Mouse (Mus musculus) heart, postnatal 0 days (tissue): ENCODE measurements around the gene Dock1. TPM values are rescaled to one million over a fixed set of nuclear protein-coding genes. Genes with fewer than 3 reads are reported as not detected.
A peak's percentile ranks its signal among the peaks of the same experiment; 100 is the strongest.

Experiments used
- ATAC-seq: fragments of 200-750 bp; cut with Nextera tagmentation; 2 replicates; pipeline ENCODE4 v1.8.0; 2017; ENCODE audit warnings: low read depth, moderate number of reproducible peaks, moderate library complexity; ENCODE audit not compliant: insufficient read depth
- DNase-seq: peaks from one replicate; pipeline ENCODE4 v3.0.0-alpha.2; 2016; ENCODE audit warnings: low spot score
- H3K27ac ChIP-seq: fragments of 300-500 bp; sonication (generic); 2 replicates; pipeline ENCODE4 v1.5.1; 2014; ENCODE audit warnings: low read depth, mild to moderate bottlenecking
- H3K27me3 ChIP-seq: fragments of 300-500 bp; sonication (generic); 2 replicates; pipeline ENCODE4 v1.6.1; 2014; ENCODE audit warnings: low read length, mixed read lengths; ENCODE audit not compliant: control insufficient read depth, insufficient read depth
- H3K36me3 ChIP-seq: fragments of 300-500 bp; sonication (generic); replicated peaks from 2 replicates; pipeline ENCODE4 v1.6.1; 2014; ENCODE audit warnings: low read length, mixed read lengths; ENCODE audit not compliant: control insufficient read depth, insufficient read depth
- H3K4me1 ChIP-seq: fragments of 300-500 bp; sonication (generic); 2 replicates; pipeline ENCODE4 v1.6.1; 2014; ENCODE audit warnings: antibody characterized with exemption; ENCODE audit not compliant: control insufficient read depth, insufficient read depth
- H3K4me2 ChIP-seq: fragments of 300-500 bp; sonication (generic); 2 replicates; pipeline ENCODE4 v1.6.1; 2014; ENCODE audit warnings: low read depth, mild to moderate bottlenecking, low read length, moderate library complexity
- H3K4me3 ChIP-seq: fragments of 300-500 bp; sonication (generic); 2 replicates; pipeline ENCODE4 v1.5.1; 2014; ENCODE audit warnings: low read depth, low read length
- H3K9ac ChIP-seq: fragments of 300-500 bp; sonication (generic); replicated peaks from 2 replicates; pipeline ENCODE4 v1.6.1; 2014; ENCODE audit warnings: low read depth, low read length, mixed read lengths
- H3K9me3 ChIP-seq: fragments of 300-500 bp; sonication (generic); replicated peaks from 2 replicates; pipeline ENCODE4 v1.6.1; 2016; ENCODE audit warnings: low read length; ENCODE audit not compliant: control insufficient read depth
- CTCF ChIP-seq: IDR thresholded peaks from 2 replicates; pipeline ENCODE4 v1.5.1; 2016; ENCODE audit warnings: antibody characterized with exemption, control low read depth, low read depth
- EP300 ChIP-seq: IDR thresholded peaks from 2 replicates; pipeline ENCODE4 v1.6.1; 2016; ENCODE audit warnings: antibody characterized with exemption, low read depth
- WGBS: fragments of 180-500 bp; shearing (Covaris S2); extraction: QIAGEN DNeasy Blood & Tissue Kit; methylation state at CpG from one replicate; pipeline ENCODE4 v1.1.7; 2014; 5-methylcytosine and 5-hydroxymethylcytosine counted together
- polyA plus RNA-seq: library from polyadenylated mRNA; unstranded; fragments of >200 nt; fragmentation: Nextera tagmentation; extraction: Ambion mirVana; gene quantifications from 2 replicates; pipeline ENCODE4 v1.2.1, GENCODE M21; 2015
- total RNA-seq: library from RNA; depleted of rRNA; stranded (reverse); fragments of >200 nt; gene quantifications from 2 replicates; pipeline ENCODE4 v1.2.3, GENCODE M21; 2014; ENCODE audit warnings: low replicate concordance

Gene Dock1
- total and polyA plus RNA-seq, 2 experiments from 2014 or later: 9.7 to 15.2 TPM

- ATAC-seq: no peak
- DNase-seq: no peak
These were observed 11.5 kb downstream of the Dock1 start for GRCm38 (mm10) chr7:134681729-134682527.

GRCm38 (mm10) chr7:134688332-134688731, 17.9 kb downstream of the Dock1 start:
- WGBS: 87% methylated on average over 6 of the region's 6 CpGs
- no peaks in the 10 kb centered on the region for H3K27me3 ChIP-seq
- TF ChIP-seq EP300: no peak
- TF ChIP-seq CTCF: no peak
- H3K9ac ChIP-seq: no peak overlapping the region
- no peak overlapping the region for H3K4me2 ChIP-seq
- no peaks in the 10 kb centered on the region for H3K36me3 ChIP-seq
- H3K4me3 ChIP-seq: no peak overlapping the region
- H3K4me1 ChIP-seq: no peaks in the 10 kb centered on the region
- DNase-seq (no peak), ATAC-seq (no peak)
- H3K9me3 ChIP-seq: no peaks in the 10 kb centered on the region
- H3K27ac ChIP-seq: no peak overlapping the region

More at GRCm38 (mm10) chr7:134681729-134682527, 11.5 kb downstream of the Dock1 start:
- Histone ChIP-seq H3K4me1 (peaks cover 9% of the 10 kb centered on the region; the same call in 1 of the 2 replicates), H3K27ac (0 out of 2 replicates have a peak overlapping the region, but pooled peaks have one; percentile 6), H3K4me2 (no peak overlapping the region), H3K36me3 (no peaks in the 10 kb centered on the region), H3K27me3 (no peaks in the 10 kb centered on the region), H3K4me3 (no peak overlapping the region), H3K9ac (no peak overlapping the region), H3K9me3 (no peaks in the 10 kb centered on the region)
- TF ChIP-seq EP300: no peak
- no peak for TF ChIP-seq CTCF
- WGBS: 79% methylated on average over 12 of the region's 12 CpGs

GRCm38 (mm10) chr7:134690118-134690517, 19.7 kb downstream of the Dock1 start:
- H3K4me1 ChIP-seq: no peaks in the 10 kb centered on the region
- H3K36me3 ChIP-seq: no peaks in the 10 kb centered on the region
- H3K4me3 ChIP-seq: no peak overlapping the region
- H3K9me3 ChIP-seq: no peaks in the 10 kb centered on the region
- no peak for DNase-seq
- no peak for TF ChIP-seq CTCF
- TF ChIP-seq EP300: no peak
- no peak overlapping the region for H3K27ac ChIP-seq
- H3K9ac ChIP-seq: no peak overlapping the region
- H3K4me2 ChIP-seq: no peak overlapping the region
- 68% methylated on average over 5 of the region's 5 CpGs for WGBS
- no peak for ATAC-seq
- H3K27me3 ChIP-seq: no peaks in the 10 kb centered on the region

GRCm38 (mm10) chr7:134690806-134691205, 20.4 kb downstream of the Dock1 start:
- TF ChIP-seq CTCF (no peak), EP300 (no peak)
- H3K36me3 ChIP-seq: no peaks in the 10 kb centered on the region
- 91% methylated on average over 3 of the region's 3 CpGs for WGBS
- H3K9me3 ChIP-seq: no peaks in the 10 kb centered on the region
- H3K9ac ChIP-seq: no peak overlapping the region
- no peak overlapping the region for H3K4me2 ChIP-seq
- no peak overlapping the region for H3K4me3 ChIP-seq
- no peaks in the 10 kb centered on the region for H3K4me1 ChIP-seq
- ATAC-seq (no peak), DNase-seq (no peak)
- H3K27ac ChIP-seq: no peak overlapping the region
- no peaks in the 10 kb centered on the region for H3K27me3 ChIP-seq

- Histone ChIP-seq H3K4me1 (0 out of 2 replicates have a peak, but pooled peaks cover 3% of the 10 kb centered on the region), H3K9ac (no peak overlapping the region), H3K27me3 (no peaks in the 10 kb centered on the region), H3K27ac (no peak overlapping the region), H3K4me2 (no peak overlapping the region), H3K9me3 (no peaks in the 10 kb centered on the region), H3K36me3 (no peaks in the 10 kb centered on the region), H3K4me3 (no peak overlapping the region)
- TF ChIP-seq EP300 (no peak), CTCF (no peak)
- ATAC-seq (no peak), DNase-seq (no peak)
- 82% methylated on average over 1 of the region's 1 CpGs for WGBS
These were observed 22.9 kb downstream of the Dock1 start for GRCm38 (mm10) chr7:134693325-134693724.
